Mouse (Mus musculus) erythroid progenitor cell, adult 5-6 weeks (primary cell): ENCODE measurements around the gene Ctnna3. TPM values are rescaled to one million over a fixed set of nuclear protein-coding genes. Genes with fewer than 3 reads are reported as not detected.
"Not testable (repeated sequence)": the region's sequence is repeated elsewhere in the genome, so short reads cannot be mapped to it uniquely, and the experiment has no call there.

Experiments
- ATAC-seq: replicated peaks from 2 replicates; pipeline ENCODE4 v1.8.0; 2016; ENCODE audit warnings: moderate number of reproducible peaks, mild to moderate bottlenecking, moderate TSS enrichment, inconsistent platforms; ENCODE audit not compliant: poor library complexity, low FRiP score, severe bottlenecking
- total RNA-seq, 2 experiments: library from RNA; stranded (forward) in 1 of 2; stranded (reverse) in 1 of 2; fragments of 150-400 nt in 1 of 2; fragments of 186-747, 209-891 nt in 1 of 2; gene quantifications; 2 replicates each; pipeline versions ENCODE4 v1.2.3 to v1.2.4; 2015 to 2017; ENCODE audit warnings: low replicate concordance in 2 of 2

Gene Ctnna3
- total RNA-seq, 2 experiments from 2014 or later: not detected

GRCm38 (mm10) chr10:64305802-64306201, 875.9 kb downstream of the Ctnna3 start:
- no peak for ATAC-seq

- no peak for ATAC-seq
Observed at GRCm38 (mm10) chr10:64311622-64312292, 881.9 kb downstream of the Ctnna3 start.

GRCm38 (mm10) chr10:64320332-64320731, 890.4 kb downstream of the Ctnna3 start:
- ATAC-seq: no peak

GRCm38 (mm10) chr10:64342702-64343379, 912.9 kb downstream of the Ctnna3 start:
- no peak for ATAC-seq

- ATAC-seq: no peak
Observed at GRCm38 (mm10) chr10:64373288-64373687, 943.4 kb downstream of the Ctnna3 start.

GRCm38 (mm10) chr10:64377751-64378150, 947.9 kb downstream of the Ctnna3 start:
- no peak for ATAC-seq

GRCm38 (mm10) chr10:64396579-64396978, 966.7 kb downstream of the Ctnna3 start:
- no peak for ATAC-seq

GRCm38 (mm10) chr10:64418396-64418795, 988.5 kb downstream of the Ctnna3 start:
- not testable (repeated sequence) for ATAC-seq

GRCm38 (mm10) chr10:64438736-64439135, 1008.8 kb downstream of the Ctnna3 start:
- no peak for ATAC-seq

- ATAC-seq: no peak
Observed at GRCm38 (mm10) chr10:64448624-64449023, 1018.7 kb downstream of the Ctnna3 start.

GRCm38 (mm10) chr10:64483281-64483680, 1053.4 kb downstream of the Ctnna3 start:
- no peak for ATAC-seq

- no peak for ATAC-seq
Observed at GRCm38 (mm10) chr10:64489471-64489870, 1059.6 kb downstream of the Ctnna3 start.

- no peak for ATAC-seq
Observed at GRCm38 (mm10) chr10:64543647-64544046, 1113.7 kb downstream of the Ctnna3 start.

GRCm38 (mm10) chr10:64544389-64544788, 1114.5 kb downstream of the Ctnna3 start:
- no peak for ATAC-seq

- ATAC-seq: no peak
Observed at GRCm38 (mm10) chr10:64571311-64571710, 1141.4 kb downstream of the Ctnna3 start.

- no peak for ATAC-seq
Observed at GRCm38 (mm10) chr10:64588116-64588515, 1158.2 kb downstream of the Ctnna3 start.

- no peak for ATAC-seq
Observed at GRCm38 (mm10) chr10:64636760-64637159, 1206.9 kb downstream of the Ctnna3 start.

- ATAC-seq: no peak
Observed at GRCm38 (mm10) chr10:64639061-64639460, 1209.2 kb downstream of the Ctnna3 start.

- no peak for ATAC-seq
Observed at GRCm38 (mm10) chr10:64641093-64641492, 1211.2 kb downstream of the Ctnna3 start.

GRCm38 (mm10) chr10:64641576-64641975, 1211.7 kb downstream of the Ctnna3 start:
- ATAC-seq: no peak

GRCm38 (mm10) chr10:64643976-64644375, 1214.1 kb downstream of the Ctnna3 start:
- ATAC-seq: no peak
